Mouse (Mus musculus) intestine, postnatal 0 days (tissue): ENCODE measurements at regions not wholly inside any gene's neighbourhood (a gene's known extent, or its start where the extent isn't known, plus 50 kb on each side); places are given as distances from the start of the nearest gene placed in this dataset.

ENCODE experiments used
- ATAC-seq: fragments of 200-750 bp; cut with Nextera tagmentation; 2 replicates; pipeline ENCODE4 v1.8.0; 2017; ENCODE audit warnings: mild to moderate bottlenecking, moderate TSS enrichment, moderate library complexity
- H3K27ac ChIP-seq: fragments of 300-500 bp; sonication (generic); 2 replicates; pipeline ENCODE4 v1.5.1; 2014; ENCODE audit warnings: mild to moderate bottlenecking, low read depth, low read length, moderate library complexity
- H3K27me3 ChIP-seq: fragments of 300-500 bp; sonication (generic); replicated peaks from 2 replicates; pipeline ENCODE4 v1.6.1; 2014; ENCODE audit warnings: low read length, mixed read lengths; ENCODE audit not compliant: control insufficient read depth, insufficient read depth
- H3K36me3 ChIP-seq: fragments of 300-500 bp; sonication (generic); 2 replicates; pipeline ENCODE4 v1.6.1; 2014; ENCODE audit warnings: mild to moderate bottlenecking, moderate library complexity; ENCODE audit not compliant: control insufficient read depth, insufficient read depth
- H3K4me1 ChIP-seq: fragments of 300-500 bp; sonication (generic); replicated peaks from 2 replicates; pipeline ENCODE4 v1.6.1; 2014; ENCODE audit warnings: antibody characterized with exemption, low read length, mixed read lengths; ENCODE audit not compliant: control insufficient read depth, insufficient read depth
- H3K4me2 ChIP-seq: fragments of 300-500 bp; sonication (generic); replicated peaks from 2 replicates; pipeline ENCODE4 v1.6.1; 2014; ENCODE audit warnings: low read depth, mild to moderate bottlenecking, moderate library complexity
- H3K4me3 ChIP-seq: fragments of 300-500 bp; sonication (generic); 2 replicates; pipeline ENCODE4 v1.5.1; 2014; ENCODE audit warnings: low read depth, low read length
- H3K9ac ChIP-seq: fragments of 300-500 bp; sonication (generic); 2 replicates; pipeline ENCODE4 v1.6.1; 2014; ENCODE audit warnings: mild to moderate bottlenecking, low read depth, low read length
- H3K9me3 ChIP-seq: fragments of 300-500 bp; sonication (generic); 2 replicates; pipeline ENCODE4 v1.6.1; 2016; ENCODE audit warnings: mixed run types; ENCODE audit not compliant: control insufficient read depth
- CTCF ChIP-seq: sonication (generic); IDR thresholded peaks from 2 replicates; pipeline ENCODE4 v1.5.1; 2016; ENCODE audit warnings: low read depth, mild to moderate bottlenecking, control low read depth, antibody characterized with exemption, moderate library complexity
- WGBS: fragments of 180-500 bp; shearing (Covaris S2); extraction: QIAGEN DNeasy Blood & Tissue Kit; methylation state at CpG from one replicate; pipeline ENCODE4 v1.1.7; 2014; 5-methylcytosine and 5-hydroxymethylcytosine counted together

DNA sequence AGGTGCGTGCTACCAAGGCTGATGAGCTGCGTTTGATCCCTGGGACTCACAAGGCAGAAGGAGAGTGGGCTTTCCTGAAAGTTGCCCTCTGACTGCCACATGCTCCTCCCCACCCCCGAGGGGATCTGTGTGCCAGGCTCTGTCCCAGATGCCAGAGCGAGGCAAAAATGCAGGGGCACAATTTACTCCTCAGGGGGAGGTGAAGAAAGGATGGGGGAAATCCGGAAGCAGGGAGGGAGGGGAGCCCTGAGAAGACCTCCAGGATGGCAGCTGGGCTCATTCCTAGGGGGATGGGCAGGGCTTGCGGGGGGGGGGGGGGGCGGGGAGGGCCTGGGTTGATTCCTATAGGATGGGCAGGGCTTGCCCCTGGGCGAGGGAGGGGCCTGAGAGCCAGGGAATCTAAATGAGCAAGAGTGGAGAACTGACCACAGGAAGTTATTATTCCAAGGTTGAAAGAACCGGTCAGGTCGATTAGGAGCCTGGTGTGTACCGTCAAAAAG, 257.5 kb downstream of the Gm49356 start:
- H3K27ac ChIP-seq, result no peak overlapping the region
- 39% methylated on average over 9 of the region's 11 CpGs for WGBS
- no peak overlapping the region for H3K4me2 ChIP-seq
- no peaks in the 10 kb centered on the region; the same call in 1 of the 2 replicates for H3K4me1 ChIP-seq
- H3K36me3 ChIP-seq, result no peaks in the 10 kb centered on the region
- H3K4me3 ChIP-seq, result no peak overlapping the region
- H3K27me3 ChIP-seq, result no peaks in the 10 kb centered on the region
- no peak overlapping the region for H3K9ac ChIP-seq
- H3K9me3 ChIP-seq, result no peaks in the 10 kb centered on the region
- ATAC-seq, result no peak
- TF ChIP-seq CTCF, result no peak

GRCm38 (mm10) chr15:59148531-59148930, 259.4 kb downstream of the Gm49356 start:
- Histone ChIP-seq H3K4me3 (no peak overlapping the region), H3K4me2 (no peak overlapping the region), H3K4me1 (no peaks in the 10 kb centered on the region; the same call in 1 of the 2 replicates), H3K36me3 (no peaks in the 10 kb centered on the region), H3K27me3 (no peaks in the 10 kb centered on the region), H3K27ac (no peak overlapping the region), H3K9me3 (no peaks in the 10 kb centered on the region), H3K9ac (no peak overlapping the region)
- 55% methylated on average over 5 of the region's 5 CpGs for WGBS
- no peak for TF ChIP-seq CTCF
- no peak for ATAC-seq

- no peaks in the 10 kb centered on the region for H3K36me3 ChIP-seq
Measured at GRCm38 (mm10) chr15:59151506-59151905, 262.4 kb downstream of the Gm49356 start.

GRCm38 (mm10) chr15:59152786-59153388, 263.8 kb downstream of the Gm49356 start:
- Histone ChIP-seq H3K4me1 (no peaks in the 10 kb centered on the region; the same call in 1 of the 2 replicates), H3K9ac (no peak overlapping the region), H3K27me3 (no peaks in the 10 kb centered on the region), H3K36me3 (no peaks in the 10 kb centered on the region), H3K4me2 (no peak overlapping the region), H3K4me3 (no peak overlapping the region), H3K9me3 (no peaks in the 10 kb centered on the region), H3K27ac (no peak overlapping the region)
- no peak for TF ChIP-seq CTCF
- WGBS, result 91% methylated on average over 6 of the region's 6 CpGs
- ATAC-seq, result no peak

More at GRCm38 (mm10) chr15:59151506-59151905, 262.4 kb downstream of the Gm49356 start:
- Histone ChIP-seq H3K4me2 (no peak overlapping the region), H3K27ac (no peak overlapping the region), H3K9ac (no peak overlapping the region), H3K4me3 (no peak overlapping the region), H3K4me1 (no peaks in the 10 kb centered on the region; the same call in 1 of the 2 replicates), H3K27me3 (no peaks in the 10 kb centered on the region), H3K9me3 (no peaks in the 10 kb centered on the region)
- 86% methylated on average over 5 of the region's 5 CpGs for WGBS
- no peak for ATAC-seq
- TF ChIP-seq CTCF, result no peak

- Histone ChIP-seq H3K27me3 (no peaks in the 10 kb centered on the region), H3K9me3 (no peaks in the 10 kb centered on the region), H3K36me3 (no peaks in the 10 kb centered on the region), H3K9ac (no peak overlapping the region), H3K27ac (no peak overlapping the region), H3K4me3 (no peak overlapping the region), H3K4me2 (no peak overlapping the region), H3K4me1 (no peaks in the 10 kb centered on the region)
- no peak for TF ChIP-seq CTCF
- WGBS, result 85% methylated on average over 16 of the region's 16 CpGs
- no peak for ATAC-seq
Measured at GRCm38 (mm10) chr15:59153416-59154250, 264.5 kb downstream of the Gm49356 start.

DNA sequence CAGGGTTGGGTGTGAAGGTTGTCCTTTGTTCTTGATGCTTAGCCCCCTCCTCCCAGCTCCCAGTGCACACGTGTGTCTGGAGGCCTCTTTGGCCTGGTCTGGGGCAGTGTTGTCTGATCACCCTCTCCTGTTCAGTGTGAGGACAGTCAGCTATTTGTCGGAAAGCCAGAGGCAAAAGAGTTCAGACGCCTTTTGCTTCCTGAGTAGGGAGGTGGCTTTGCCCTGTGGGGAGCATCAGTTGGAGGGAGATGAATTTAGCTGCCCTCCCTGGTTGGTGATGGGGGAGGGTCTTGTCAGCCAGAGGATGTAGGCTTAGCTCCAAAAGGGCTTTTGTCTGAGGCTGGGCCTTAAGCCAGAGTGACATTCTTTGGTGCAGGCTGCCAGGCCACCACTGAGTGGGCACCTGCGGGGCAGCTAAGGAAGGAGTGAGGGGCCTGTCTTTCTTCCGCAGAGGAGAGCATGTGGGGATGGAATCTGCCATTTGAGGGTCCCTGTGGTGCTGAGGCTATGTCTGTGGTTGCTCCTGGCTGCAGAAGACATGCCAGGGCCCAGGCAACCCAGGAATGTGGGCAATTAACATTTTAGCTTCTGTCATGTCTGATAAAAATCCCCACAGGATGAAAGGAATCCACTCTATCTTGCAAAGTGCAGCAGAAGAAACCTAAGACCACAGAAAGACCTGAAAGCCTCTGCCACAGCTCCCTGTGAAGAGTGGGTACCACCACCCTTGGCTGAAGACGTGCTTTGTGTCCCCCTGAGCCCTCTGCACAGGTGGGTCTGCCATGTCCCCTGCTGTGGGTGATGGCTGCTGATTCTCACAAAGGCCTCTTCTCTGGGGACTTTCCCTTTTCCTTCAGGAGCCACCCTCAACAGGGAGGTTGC, 265.6 kb downstream of the Gm49356 start:
- no peak overlapping the region for H3K9ac ChIP-seq
- no peak overlapping the region for H3K4me3 ChIP-seq
- H3K4me2 ChIP-seq, result no peak overlapping the region
- H3K4me1 ChIP-seq, result no peaks in the 10 kb centered on the region
- no peaks in the 10 kb centered on the region for H3K36me3 ChIP-seq
- 44% methylated on average over 6 of the region's 6 CpGs for WGBS
- no peak for ATAC-seq
- H3K9me3 ChIP-seq, result no peaks in the 10 kb centered on the region
- no peak overlapping the region for H3K27ac ChIP-seq
- no peaks in the 10 kb centered on the region for H3K27me3 ChIP-seq
- no peak for TF ChIP-seq CTCF
